Mouse (Mus musculus) stomach, embryonic 14.5 days (tissue): ENCODE measurements around the gene Fbxw9. TPM values are rescaled to one million over a fixed set of nuclear protein-coding genes. Genes with fewer than 3 reads are reported as not detected.
A peak's percentile ranks its signal among the peaks of the same experiment; 100 is the strongest.

Source experiments
- ATAC-seq: fragments of 200-750 bp; cut with Nextera tagmentation; 2 replicates; pipeline ENCODE4 v1.8.0; 2017; ENCODE audit warnings: low read depth, moderate TSS enrichment; ENCODE audit not compliant: insufficient number of reproducible peaks, insufficient read depth, low FRiP score
- H3K27ac ChIP-seq: fragments of 300-500 bp; sonication (generic); 2 replicates; pipeline ENCODE4 v1.5.1; 2014; ENCODE audit warnings: mild to moderate bottlenecking, low read length, moderate library complexity, mixed read lengths
- H3K27me3 ChIP-seq: fragments of 300-500 bp; sonication (generic); 2 replicates; pipeline ENCODE4 v1.6.1; 2014; ENCODE audit warnings: low read length, control low read depth, mixed read lengths; ENCODE audit not compliant: control insufficient read depth, insufficient read depth
- H3K36me3 ChIP-seq: fragments of 300-500 bp; sonication (generic); 2 replicates; pipeline ENCODE4 v1.6.1; 2014; ENCODE audit warnings: mild to moderate bottlenecking, control low read depth, low read length, moderate library complexity, mixed read lengths; ENCODE audit not compliant: control insufficient read depth, insufficient read depth
- H3K4me1 ChIP-seq: fragments of 300-500 bp; sonication (generic); 2 replicates; pipeline ENCODE4 v1.6.1; 2014; ENCODE audit warnings: low read length, control low read depth, mixed read lengths; ENCODE audit not compliant: control insufficient read depth, insufficient read depth
- H3K4me2 ChIP-seq: fragments of 300-500 bp; sonication (generic); replicated peaks from 2 replicates; pipeline ENCODE4 v1.6.1; 2014; ENCODE audit warnings: low read depth, low read length, control low read depth
- H3K4me3 ChIP-seq: fragments of 300-500 bp; sonication (generic); 2 replicates; pipeline ENCODE4 v1.5.1; 2014; ENCODE audit warnings: low read depth, low read length, control low read depth
- H3K9ac ChIP-seq: fragments of 300-500 bp; sonication (generic); replicated peaks from 2 replicates; pipeline ENCODE4 v1.6.1; 2014; ENCODE audit warnings: low read depth, mild to moderate bottlenecking, control low read depth, low read length, moderate library complexity, mixed read lengths
- H3K9me3 ChIP-seq: fragments of 300-500 bp; sonication (generic); 2 replicates; pipeline ENCODE4 v1.6.1; 2016; ENCODE audit warnings: low read depth, low read length, control low read depth; ENCODE audit not compliant: control insufficient read depth
- WGBS: fragments of 180-500 bp; shearing (Covaris S2); extraction: QIAGEN DNeasy Blood & Tissue Kit; methylation state at CpG from one replicate; pipeline ENCODE4 v1.1.7; 2014; 5-methylcytosine and 5-hydroxymethylcytosine counted together
- polyA plus RNA-seq: library from polyadenylated mRNA; unstranded; fragments of >200 nt; fragmentation: Nextera tagmentation; extraction: Ambion mirVana; gene quantifications from 2 replicates; pipeline ENCODE4 v1.2.1, GENCODE M21; 2014

Fbxw9 gene
- polyA plus RNA-seq, 1 experiment from 2014 or later: 32.6 TPM

DNA sequence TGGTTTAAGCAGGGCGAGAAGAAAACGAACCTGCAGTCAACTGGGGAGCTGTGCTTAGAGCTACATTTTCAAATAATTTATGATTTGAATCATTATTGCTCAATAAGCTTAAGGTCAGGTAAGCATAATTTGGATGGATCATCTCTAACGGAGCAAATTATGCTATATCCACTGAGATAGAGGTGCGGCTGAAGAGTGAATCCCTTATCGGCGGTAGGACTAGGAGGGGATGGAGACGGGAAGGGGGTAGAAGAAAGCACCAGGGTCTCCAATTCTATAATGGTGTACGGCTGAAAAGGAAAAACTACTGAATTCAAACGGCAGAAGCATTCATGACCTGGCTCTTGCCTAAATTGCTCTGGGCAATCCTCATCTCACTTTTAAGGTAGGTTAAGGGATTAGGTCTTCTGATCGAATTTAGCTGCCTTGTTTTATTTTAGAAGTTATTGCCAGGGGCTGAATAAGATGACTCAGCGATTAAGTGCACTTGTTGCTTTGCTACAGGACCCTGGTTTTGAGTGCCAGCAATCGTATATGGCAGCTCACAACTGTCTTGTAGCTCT is 24.6 kb upstream of the Fbxw9 start:
- Histone ChIP-seq H3K4me3 (peak overlapping the region; percentile 84), H3K9ac (peak overlapping the region; percentile 60; the same call in 1 of the 2 replicates), H3K36me3 (peaks cover 38% of the 10 kb centered on the region), H3K4me2 (peak overlapping the region; percentile 96), H3K9me3 (no peaks in the 10 kb centered on the region), H3K4me1 (peaks cover 17% of the 10 kb centered on the region), H3K27me3 (no peaks in the 10 kb centered on the region), H3K27ac (peak overlapping the region; percentile 99)
- no peak for ATAC-seq
- WGBS: 3% methylated on average over 12 of the region's 12 CpGs

DNA sequence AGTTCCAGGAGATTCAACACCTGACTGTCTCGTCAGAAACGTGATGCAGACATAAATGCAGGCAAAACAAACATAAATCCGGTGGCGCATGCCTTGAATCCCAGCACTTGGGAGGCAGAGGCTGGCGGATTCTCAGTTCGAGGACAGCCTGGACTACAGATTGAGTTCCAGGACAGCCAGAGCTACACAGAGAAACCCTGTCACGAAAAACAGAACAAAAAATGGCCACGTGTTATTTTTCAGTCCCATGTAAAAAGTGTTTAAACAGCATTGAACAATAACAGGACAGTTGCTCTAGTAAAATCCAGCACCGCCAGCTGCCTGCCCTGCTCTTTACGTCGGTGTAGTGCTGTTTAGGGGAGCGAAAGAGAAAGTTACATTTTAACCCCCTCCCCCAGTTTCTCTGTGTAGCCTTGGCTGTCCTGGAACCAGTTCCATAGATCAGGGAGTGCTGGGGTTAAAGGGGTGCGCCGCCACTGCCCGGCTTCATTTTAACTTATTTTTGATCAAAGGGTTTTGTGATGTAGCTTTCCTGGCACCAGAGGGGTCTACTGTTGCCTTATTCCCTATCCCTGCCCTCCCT is 24.0 kb upstream of the Fbxw9 start:
- Histone ChIP-seq H3K4me1 (peaks cover 17% of the 10 kb centered on the region), H3K9me3 (no peaks in the 10 kb centered on the region), H3K27me3 (no peaks in the 10 kb centered on the region), H3K27ac (peak overlapping the region; percentile 99), H3K4me3 (peak overlapping the region; percentile 84), H3K36me3 (peaks cover 39% of the 10 kb centered on the region), H3K9ac (peak overlapping the region; percentile 60), H3K4me2 (peak overlapping the region; percentile 96)
- WGBS: 1% methylated on average over 15 of the region's 15 CpGs
- ATAC-seq: peak; percentile 19; the same call in 1 of the 2 replicates

DNA sequence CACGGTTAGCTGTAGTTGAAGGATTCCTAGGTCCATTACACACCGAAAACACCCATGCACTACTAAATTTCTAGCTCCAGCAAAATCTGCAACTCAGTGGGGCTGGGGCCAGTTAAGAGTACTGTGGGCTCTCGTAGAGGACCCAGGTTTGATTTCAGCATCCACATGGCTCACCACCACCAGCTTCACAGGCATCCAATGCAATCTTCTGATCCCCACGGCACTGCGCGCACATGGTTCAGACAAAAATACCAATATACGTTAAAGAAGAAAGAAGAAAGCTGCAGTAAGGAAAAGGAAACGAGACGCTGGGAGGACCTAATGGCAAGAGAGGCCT is 23.5 kb upstream of the Fbxw9 start:
- peak overlapping the region; percentile 96 for H3K4me2 ChIP-seq
- peak overlapping the region; percentile 84 for H3K4me3 ChIP-seq
- H3K9ac ChIP-seq: peak overlapping the region; percentile 60
- H3K4me1 ChIP-seq: peaks cover 17% of the 10 kb centered on the region
- H3K27ac ChIP-seq: peak overlapping the region; percentile 99
- WGBS: under 1% methylated on average over 9 of the region's 9 CpGs
- H3K9me3 ChIP-seq: no peaks in the 10 kb centered on the region
- peak; percentile 21; the same call in 1 of the 2 replicates for ATAC-seq
- H3K36me3 ChIP-seq: peaks cover 40% of the 10 kb centered on the region
- H3K27me3 ChIP-seq: no peaks in the 10 kb centered on the region

DNA sequence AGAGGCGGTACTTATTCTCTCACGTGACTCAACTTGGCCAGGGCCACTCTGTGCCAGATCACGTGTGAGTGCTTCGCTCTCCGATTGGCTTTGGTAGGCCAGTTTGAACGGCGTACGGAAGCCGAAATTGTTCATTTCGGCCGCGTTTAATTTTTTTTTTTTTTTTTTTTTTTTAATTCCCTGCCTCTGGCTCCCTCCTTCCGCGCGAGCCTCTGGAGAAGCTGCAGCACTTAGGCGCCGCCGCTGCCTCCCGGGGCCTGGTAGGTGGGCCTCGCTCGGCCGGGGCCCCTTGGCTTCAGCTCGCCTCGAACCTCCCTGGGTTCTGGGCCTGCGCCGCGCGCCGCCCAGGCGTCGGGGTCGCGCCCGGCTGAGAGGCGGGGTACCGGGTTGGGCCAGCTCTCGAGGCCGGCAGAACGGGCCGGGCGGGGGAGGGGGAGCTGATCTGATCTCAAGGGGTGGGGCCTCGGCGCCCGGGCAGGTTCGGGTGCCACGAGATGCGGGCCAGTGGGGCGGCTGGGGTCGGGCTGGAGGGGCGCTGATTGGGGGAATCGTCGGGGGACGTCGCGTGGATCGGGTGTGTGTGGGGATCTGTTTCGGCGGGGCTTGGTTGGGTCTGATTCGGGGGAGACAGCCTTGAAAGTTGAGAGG is 23.0 kb upstream of the Fbxw9 start, which contains the start of gene Tnpo2:
Tnpo2 (plus strand) TSS at position 198 of the 648 bp plus-strand sequence.
- peaks cover 36% of the 10 kb centered on the region for H3K36me3 ChIP-seq
- peak within 1 kb of the TSS; percentile 96 for H3K4me2 ChIP-seq
- H3K9ac ChIP-seq: peak within 1 kb of the TSS; percentile 87
- peaks cover 17% of the 10 kb centered on the region for H3K4me1 ChIP-seq
- ATAC-seq: peak; percentile 92
- peak within 1 kb of the TSS; percentile 99 for H3K27ac ChIP-seq
- no peaks in the 10 kb centered on the region for H3K27me3 ChIP-seq
- under 1% methylated on average over 59 of the region's 59 CpGs for WGBS
- no peaks in the 10 kb centered on the region for H3K9me3 ChIP-seq
- peak within 1 kb of the TSS; percentile 84 for H3K4me3 ChIP-seq

DNA sequence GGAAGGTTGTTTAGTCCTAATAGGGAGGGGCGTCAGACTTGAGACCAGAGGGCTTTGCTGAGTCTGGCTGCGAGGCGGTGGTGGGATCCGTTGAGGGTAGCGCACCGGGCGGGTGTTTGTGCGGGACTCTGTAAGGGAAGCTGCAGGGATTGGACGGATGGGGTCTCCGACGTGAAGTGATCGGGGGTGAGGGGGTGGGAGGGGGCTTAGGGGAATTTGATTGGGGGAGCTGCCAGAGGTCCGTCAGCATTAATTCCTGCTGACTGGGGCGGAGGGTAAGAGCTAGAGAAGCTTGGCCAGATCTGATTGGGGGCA is 22.5 kb upstream of the Fbxw9 start:
- Histone ChIP-seq H3K4me3 (peak overlapping the region; percentile 84), H3K27me3 (no peaks in the 10 kb centered on the region), H3K4me2 (peak overlapping the region; percentile 86), H3K4me1 (peaks cover 17% of the 10 kb centered on the region), H3K9me3 (no peaks in the 10 kb centered on the region), H3K36me3 (peaks cover 31% of the 10 kb centered on the region), H3K9ac (peak overlapping the region; percentile 87), H3K27ac (peak overlapping the region; percentile 99)
- under 1% methylated on average over 14 of the region's 14 CpGs for WGBS
- peak; percentile 56 for ATAC-seq

DNA sequence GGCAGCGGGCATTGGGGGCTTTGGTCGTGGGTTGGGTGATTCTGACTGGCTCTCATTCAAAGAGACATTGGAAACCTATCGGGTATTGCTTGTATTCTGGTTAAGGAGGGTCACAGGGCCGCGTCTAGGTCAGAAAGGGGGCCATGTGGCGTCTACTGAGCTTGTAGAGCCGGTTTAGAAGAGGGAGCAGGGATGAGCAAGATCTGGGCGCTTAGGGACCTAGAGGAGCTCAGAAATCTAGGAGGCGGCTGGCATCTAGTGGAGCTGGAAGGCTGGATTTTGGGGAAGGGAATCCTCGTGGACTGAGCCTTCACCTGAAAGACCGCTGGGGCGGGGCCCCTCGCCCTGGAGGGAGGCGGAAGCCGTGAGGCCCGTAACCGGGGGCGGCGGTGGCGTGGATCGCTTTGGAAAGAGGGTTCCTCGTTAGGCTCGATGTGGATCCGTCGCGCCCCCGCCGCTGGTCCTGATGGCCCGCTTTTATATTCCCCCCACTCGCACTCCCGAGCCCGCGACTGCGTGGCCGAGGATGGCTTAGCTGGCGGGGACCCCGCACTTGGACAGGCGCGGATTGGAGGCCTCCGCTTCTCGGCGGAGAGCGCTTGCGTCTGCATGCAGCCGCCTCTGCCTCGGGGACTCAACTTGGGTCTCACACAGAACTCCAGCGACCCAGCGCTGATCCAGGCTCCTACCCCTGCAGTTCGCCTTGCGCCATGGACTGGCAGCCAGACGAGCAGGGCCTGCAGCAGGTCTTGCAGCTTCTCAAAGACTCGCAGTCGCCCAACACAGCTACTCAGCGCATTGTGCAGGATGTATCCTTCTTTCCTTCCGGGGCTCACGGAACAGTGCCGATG is 21.9 kb upstream of the Fbxw9 start:
- Histone ChIP-seq H3K9ac (peak overlapping the region; percentile 87), H3K4me1 (peaks cover 17% of the 10 kb centered on the region), H3K36me3 (peaks cover 27% of the 10 kb centered on the region), H3K9me3 (no peaks in the 10 kb centered on the region), H3K4me3 (peak overlapping the region; percentile 84), H3K27me3 (no peaks in the 10 kb centered on the region), H3K27ac (peak overlapping the region; percentile 99), H3K4me2 (peak overlapping the region; percentile 86)
- under 1% methylated on average over 54 of the region's 57 CpGs for WGBS
- ATAC-seq: no peak; the same call in 1 of the 2 replicates

DNA sequence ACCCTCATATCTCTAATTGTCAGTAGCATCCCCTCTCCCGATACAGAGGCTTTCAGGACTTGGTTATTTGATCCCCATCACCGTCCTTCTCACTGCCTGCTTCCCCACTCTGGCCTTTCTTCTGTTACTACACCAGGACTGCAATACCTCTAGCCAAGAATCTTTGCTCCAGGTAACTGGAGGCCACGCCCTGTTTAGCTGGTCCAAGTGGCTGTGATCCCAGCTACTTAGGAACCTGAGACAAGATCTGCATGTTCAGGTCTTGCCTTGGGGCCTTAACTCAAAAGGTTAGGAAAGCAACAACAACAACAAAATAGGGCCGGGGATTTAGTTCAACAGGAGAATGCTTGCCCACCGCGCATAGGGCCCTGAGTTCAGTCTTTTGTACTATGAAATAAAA is 16.2 kb upstream of the Fbxw9 start:
- WGBS: 92% methylated on average over 6 of the region's 6 CpGs
- Histone ChIP-seq H3K4me1 (peaks cover 5% of the 10 kb centered on the region; the same call in 1 of the 2 replicates), H3K4me2 (no peak overlapping the region), H3K9me3 (no peaks in the 10 kb centered on the region), H3K27ac (no peak overlapping the region), H3K36me3 (peaks cover 71% of the 10 kb centered on the region), H3K4me3 (no peak overlapping the region), H3K27me3 (no peaks in the 10 kb centered on the region), H3K9ac (no peak overlapping the region)
- ATAC-seq: no peak

DNA sequence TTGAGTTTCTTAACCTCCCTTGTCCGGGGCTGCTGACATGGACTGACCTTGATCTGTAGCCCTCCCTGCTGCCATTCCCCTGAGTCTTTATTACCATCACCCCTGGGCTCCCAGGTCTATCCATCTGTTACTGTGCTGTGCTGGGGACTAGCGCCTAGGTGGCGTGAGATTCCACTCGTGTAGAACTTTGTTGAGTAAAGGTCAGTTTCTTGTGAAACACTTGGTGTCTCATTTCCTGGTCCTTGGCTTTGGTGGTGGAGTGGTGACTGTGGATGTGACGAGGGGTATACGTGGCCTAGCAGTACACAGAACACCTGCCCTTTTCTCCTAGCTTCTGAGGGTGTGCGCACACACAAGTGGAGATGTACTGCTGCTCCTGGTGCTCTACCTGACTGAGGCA is 2.5 kb upstream of the Fbxw9 start:
- Histone ChIP-seq H3K36me3 (peaks cover 46% of the 10 kb centered on the region), H3K4me1 (no peaks in the 10 kb centered on the region)
- ATAC-seq: no peak

More for the DNA sequence above, 2.5 kb upstream of the Fbxw9 start:
- Histone ChIP-seq H3K27me3 (no peaks in the 10 kb centered on the region), H3K27ac (no peak overlapping the region), H3K9ac (no peak overlapping the region), H3K9me3 (no peaks in the 10 kb centered on the region), H3K4me2 (no peak overlapping the region), H3K4me3 (no peak overlapping the region)
- WGBS: 86% methylated on average over 7 of the region's 7 CpGs
